Mouse (Mus musculus): ENCODE results near the gene Rnf187.
A peak's percentile ranks its signal among the peaks of the same experiment; 100 is the strongest.
"Not testable (repeated sequence)": the region's sequence is repeated elsewhere in the genome, so short reads cannot be mapped to it uniquely, and the experiment has no call there.

Gene Rnf187

GRCm38 (mm10) chr11:58965001-58965760 is 26.5 kb upstream of the Rnf187 start:
- no peak for DNase-seq (ENCODE audit: low spot score)

- DNase-seq (ENCODE audit: low spot score): no peak
Observed at GRCm38 (mm10) chr11:58964216-58964615, 25.5 kb upstream of the Rnf187 start.

- no peak for DNase-seq (ENCODE audit: low spot score)
Observed at GRCm38 (mm10) chr11:58963543-58963942, 24.8 kb upstream of the Rnf187 start.

GRCm38 (mm10) chr11:58961364-58962177 is 22.9 kb upstream of the Rnf187 start:
- no peak for DNase-seq (ENCODE audit: low spot score)

- DNase-seq (ENCODE audit: low spot score): peak; percentile 64
Observed at GRCm38 (mm10) chr11:58959921-58960465, 21.3 kb upstream of the Rnf187 start.

- DNase-seq (ENCODE audit: low spot score): no peak
Observed at GRCm38 (mm10) chr11:58959186-58959825, 20.6 kb upstream of the Rnf187 start.

GRCm38 (mm10) chr11:58958536-58958935 is 19.8 kb upstream of the Rnf187 start:
- DNase-seq (ENCODE audit: low spot score): no peak

- no peak for DNase-seq (ENCODE audit: low spot score)
Observed at GRCm38 (mm10) chr11:58957226-58957914, 18.7 kb upstream of the Rnf187 start.

GRCm38 (mm10) chr11:58955868-58956257 is 17.1 kb upstream of the Rnf187 start:
- no peak for DNase-seq (ENCODE audit: low spot score)

GRCm38 (mm10) chr11:58955143-58955867 is 16.6 kb upstream of the Rnf187 start:
- DNase-seq (ENCODE audit: low spot score): no peak

- peak; percentile 83 for DNase-seq (ENCODE audit: low spot score)
Observed at GRCm38 (mm10) chr11:58954420-58955142, 15.9 kb upstream of the Rnf187 start, which contains the start of the genes Hist3h2a and Trim17. Gene Hist3h2a (plus strand): TSS chr11:58954685. Gene Trim17 (plus strand): TSS chr11:58954685.

GRCm38 (mm10) chr11:58954170-58954419 is 15.4 kb upstream of the Rnf187 start:
- not testable (repeated sequence) for DNase-seq (ENCODE audit: low spot score)

GRCm38 (mm10) chr11:58953351-58954169 is 14.8 kb upstream of the Rnf187 start:
- no peak for DNase-seq (ENCODE audit: low spot score)

- no peak for DNase-seq (ENCODE audit: low spot score)
Observed at GRCm38 (mm10) chr11:58951210-58951609, 12.5 kb upstream of the Rnf187 start.

GRCm38 (mm10) chr11:58949480-58950431 is 11.0 kb upstream of the Rnf187 start:
- DNase-seq (ENCODE audit: low spot score): no peak

- DNase-seq (ENCODE audit: low spot score): no peak
Observed at GRCm38 (mm10) chr11:58948542-58949479, 10.1 kb upstream of the Rnf187 start, which contains the start of gene Hist3h2ba. Gene Hist3h2ba (plus strand): TSS chr11:58948920.

GRCm38 (mm10) chr11:58947798-58948528 is 9.2 kb upstream of the Rnf187 start:
- DNase-seq (ENCODE audit: low spot score): no peak
